Mouse (Mus musculus) C2C12 (cell line): ENCODE measurements around the gene Colgalt2. TPM values are rescaled to one million over a fixed set of nuclear protein-coding genes. Genes with fewer than 3 reads are reported as not detected.
"Not testable (repeated sequence)": the region's sequence is repeated elsewhere in the genome, so short reads cannot be mapped to it uniquely, and the experiment has no call there.

ENCODE experiments used
- H3K27me3 ChIP-seq: one replicate; pipeline ENCODE4 v1.6.1; 2011; ENCODE audit not compliant: control insufficient read depth, insufficient read depth, insufficient read length
- H3K36me3 ChIP-seq: one replicate; pipeline ENCODE4 v1.6.1; 2011; ENCODE audit not compliant: control insufficient read depth, insufficient read depth
- H3K4me3 ChIP-seq: one replicate; pipeline ENCODE4 v1.5.1; 2011; ENCODE audit warnings: mild to moderate bottlenecking, control low read depth; ENCODE audit not compliant: poor library complexity, insufficient read depth, severe bottlenecking
- H3K79me2 ChIP-seq: one replicate; pipeline ENCODE4 v1.6.1; 2011; ENCODE audit not compliant: control insufficient read depth, insufficient read depth
- H3K79me3 ChIP-seq: one replicate; pipeline ENCODE4 v1.6.1; 2011; ENCODE audit warnings: low read depth, control low read depth
- H3ac ChIP-seq: one replicate; pipeline ENCODE3; 2011; ENCODE audit warnings: low read depth; ENCODE audit not compliant: control insufficient read depth, insufficient read length
- CEBPB ChIP-seq: IDR thresholded peaks from one replicate; pipeline ENCODE4 v1.6.1; 2011; ENCODE audit warnings: low read depth, mild to moderate bottlenecking, control low read depth, moderate library complexity
- CTCF ChIP-seq: IDR thresholded peaks from one replicate; pipeline ENCODE4 v1.5.1; 2011; ENCODE audit not compliant: control insufficient read depth, insufficient read depth, insufficient read length
- FOSL1 ChIP-seq: IDR thresholded peaks from one replicate; pipeline ENCODE4 v1.8.0; 2011; ENCODE audit warnings: mild to moderate bottlenecking, low read length; ENCODE audit not compliant: poor library complexity, insufficient read depth, severe bottlenecking
- MAX ChIP-seq: IDR thresholded peaks from one replicate; pipeline ENCODE4 v1.6.1; 2011; ENCODE audit warnings: mild to moderate bottlenecking, control low read depth
- MYOD1 ChIP-seq: IDR thresholded peaks from one replicate; pipeline ENCODE4 v1.6.1; 2011; ENCODE audit warnings: low read depth; ENCODE audit not compliant: control insufficient read depth, insufficient read length
- MYOG ChIP-seq: IDR thresholded peaks from one replicate; pipeline ENCODE4 v1.6.1; 2011; ENCODE audit not compliant: control insufficient read depth, insufficient read length; ENCODE audit errors: extremely low read depth
- USF1 ChIP-seq: IDR thresholded peaks from one replicate; pipeline ENCODE4 v1.6.1; 2011; ENCODE audit warnings: low read depth, mild to moderate bottlenecking, control low read depth, moderate library complexity
- polyA plus RNA-seq: library from polyadenylated mRNA; unstranded; fragments of >200 nt; fragmentation: generic; extraction: Trizol; gene quantifications from one replicate; pipeline ENCODE4 v1.2.1, GENCODE M21; 2012; ENCODE audit warnings: missing spikeins

Colgalt2 gene
- polyA plus RNA-seq, 1 experiment = 0.02 TPM

GRCm38 (mm10) chr1:152427912-152428581 lies 28.4 kb downstream of the Colgalt2 start:
- H3K79me3 ChIP-seq = no peaks in the 10 kb centered on the region

GRCm38 (mm10) chr1:152429805-152430204 lies 30.2 kb downstream of the Colgalt2 start:
- no peak overlapping the region for H3ac ChIP-seq
- peaks cover 24% of the 10 kb centered on the region for H3K27me3 ChIP-seq
- no peaks in the 10 kb centered on the region for H3K79me3 ChIP-seq
- no peak overlapping the region for H3K4me3 ChIP-seq
- no peaks in the 10 kb centered on the region for H3K36me3 ChIP-seq
- TF ChIP-seq USF1 = no peak
- TF ChIP-seq CEBPB = no peak
- TF ChIP-seq MYOD1 = no peak
- no peak for TF ChIP-seq FOSL1
- no peak for TF ChIP-seq MAX
- no peak for TF ChIP-seq MYOG
- no peak for TF ChIP-seq CTCF
- no peaks in the 10 kb centered on the region for H3K79me2 ChIP-seq

More at GRCm38 (mm10) chr1:152427912-152428581, 28.4 kb downstream of the Colgalt2 start:
- Histone ChIP-seq H3K27me3 (peaks cover 26% of the 10 kb centered on the region), H3K4me3 (no peak overlapping the region), H3ac (no peak overlapping the region), H3K36me3 (no peaks in the 10 kb centered on the region), H3K79me2 (no peaks in the 10 kb centered on the region)
- no peak for TF ChIP-seq CTCF
- no peak for TF ChIP-seq CEBPB
- no peak for TF ChIP-seq MYOG
- no peak for TF ChIP-seq USF1
- TF ChIP-seq MYOD1 = no peak
- no peak for TF ChIP-seq MAX
- TF ChIP-seq FOSL1 = no peak

GRCm38 (mm10) chr1:152434166-152434565 lies 34.5 kb downstream of the Colgalt2 start:
- Histone ChIP-seq H3ac (no peak overlapping the region), H3K36me3 (no peaks in the 10 kb centered on the region), H3K79me2 (no peaks in the 10 kb centered on the region), H3K4me3 (no peak overlapping the region), H3K27me3 (peaks cover 16% of the 10 kb centered on the region), H3K79me3 (no peaks in the 10 kb centered on the region)
- no peak for TF ChIP-seq MYOD1
- no peak for TF ChIP-seq MAX
- TF ChIP-seq FOSL1 = no peak
- TF ChIP-seq CTCF = no peak
- TF ChIP-seq CEBPB = no peak
- TF ChIP-seq USF1 = no peak
- TF ChIP-seq MYOG = no peak

- not testable (repeated sequence) for H3K79me3 ChIP-seq, H3ac ChIP-seq, H3K79me2 ChIP-seq, H3K36me3 ChIP-seq
- H3K4me3 ChIP-seq = peak overlapping the region; percentile 6
- H3K27me3 ChIP-seq = peaks cover 20% of the 10 kb centered on the region
Observed at GRCm38 (mm10) chr1:152437518-152437917, 37.9 kb downstream of the Colgalt2 start.

- TF ChIP-seq MYOG = no peak
- TF ChIP-seq MAX = no peak
- no peak for TF ChIP-seq FOSL1
- TF ChIP-seq MYOD1 = no peak
- no peak for TF ChIP-seq USF1
- no peak for TF ChIP-seq CEBPB
Observed at GRCm38 (mm10) chr1:152439408-152439807, 39.8 kb downstream of the Colgalt2 start.

GRCm38 (mm10) chr1:152439874-152440273 lies 40.2 kb downstream of the Colgalt2 start:
- no peaks in the 10 kb centered on the region for H3K79me3 ChIP-seq
- no peak for TF ChIP-seq MYOG
- no peak for TF ChIP-seq CEBPB
- no peak for TF ChIP-seq MAX
- TF ChIP-seq FOSL1 = no peak
- no peak for TF ChIP-seq USF1
- TF ChIP-seq CTCF = no peak
- TF ChIP-seq MYOD1 = no peak
- no peaks in the 10 kb centered on the region for H3K79me2 ChIP-seq
- H3K27me3 ChIP-seq = peaks cover 21% of the 10 kb centered on the region
- no peak overlapping the region for H3K4me3 ChIP-seq
- H3ac ChIP-seq = no peak overlapping the region
- no peaks in the 10 kb centered on the region for H3K36me3 ChIP-seq

More at GRCm38 (mm10) chr1:152439408-152439807, 39.8 kb downstream of the Colgalt2 start:
- no peaks in the 10 kb centered on the region for H3K79me2 ChIP-seq
- H3ac ChIP-seq = no peak overlapping the region
- H3K4me3 ChIP-seq = no peak overlapping the region
- H3K36me3 ChIP-seq = no peaks in the 10 kb centered on the region
- no peaks in the 10 kb centered on the region for H3K79me3 ChIP-seq
- peaks cover 17% of the 10 kb centered on the region for H3K27me3 ChIP-seq
